Mouse (Mus musculus): ENCODE measurements around the gene Susd4.

Gene Susd4

DNA sequence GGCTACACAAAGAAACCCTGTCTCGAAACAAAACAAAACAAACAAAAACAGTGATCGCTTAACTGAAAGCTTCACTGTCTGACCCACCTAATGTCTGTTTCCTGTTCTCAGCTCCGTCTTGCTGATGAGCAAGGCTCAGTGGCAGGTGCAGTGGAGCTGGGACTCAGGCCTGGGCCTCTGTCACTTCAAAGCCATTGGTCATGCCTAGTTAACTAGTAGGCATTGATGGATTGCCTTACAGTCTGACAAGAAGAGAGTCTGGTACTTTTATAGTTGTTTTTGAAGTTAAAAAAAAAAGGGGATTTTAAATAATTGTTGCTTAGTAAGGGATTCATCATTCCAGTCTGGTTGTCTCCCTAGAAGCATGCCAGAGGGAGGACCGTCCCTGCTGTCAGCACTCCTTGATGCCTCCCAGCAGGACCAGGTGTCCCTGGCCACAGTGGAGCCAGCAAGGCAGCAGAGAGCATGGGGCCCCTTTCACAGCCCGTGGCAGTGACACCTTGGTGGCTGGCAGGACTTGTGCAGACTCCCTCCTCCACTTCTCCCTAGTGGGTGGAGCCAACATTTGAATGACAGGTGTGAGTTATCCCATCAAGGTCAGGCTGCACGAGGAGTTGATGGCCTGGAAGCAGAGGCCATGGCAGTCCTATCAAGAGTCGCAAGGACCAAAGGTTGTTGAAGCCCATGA is 98.2 kb downstream of the Susd4 start:
- DNase-seq (ENCODE audit: low spot score), result no peak

DNA sequence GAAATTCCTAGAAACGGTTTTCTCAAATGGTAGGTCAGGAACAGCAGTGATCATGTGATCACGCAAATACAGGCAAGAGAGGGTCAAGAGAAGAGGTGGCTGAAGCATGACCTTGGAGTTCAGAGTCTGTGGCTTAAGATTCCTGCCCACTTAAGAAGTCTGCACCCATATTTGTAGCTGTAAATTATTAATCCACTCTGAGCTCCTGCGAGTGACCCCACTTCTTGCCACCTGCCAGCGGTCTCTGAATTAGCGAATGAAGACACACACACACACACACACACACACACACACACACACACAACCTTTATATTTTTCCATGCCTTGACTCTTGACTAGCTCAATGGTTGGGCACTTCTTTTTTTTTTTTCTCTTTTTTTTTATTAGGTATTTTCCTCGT is 99.7 kb downstream of the Susd4 start:
- DNase-seq (ENCODE audit: low spot score), result no peak

DNA sequence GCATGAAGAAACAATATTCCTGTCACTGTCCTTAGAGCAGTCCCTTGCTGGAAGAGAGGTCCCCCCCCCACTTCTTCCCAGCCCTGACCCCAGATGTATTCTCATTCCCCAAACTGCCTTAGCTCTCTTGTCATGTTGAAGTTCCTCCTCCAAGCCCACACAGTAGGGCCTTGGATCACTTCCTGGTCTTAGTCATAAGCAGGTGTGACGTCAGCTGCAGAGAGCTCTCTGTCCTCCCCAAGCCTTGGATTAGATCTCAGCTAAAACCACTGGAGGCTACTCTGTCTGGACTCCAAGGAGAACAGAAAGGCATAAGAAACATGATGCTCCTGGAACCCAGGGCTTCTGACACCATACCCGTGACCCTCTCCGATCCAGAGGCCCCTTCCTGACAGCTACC is 104.2 kb downstream of the Susd4 start:
- DNase-seq (ENCODE audit: low spot score), result no peak

DNA sequence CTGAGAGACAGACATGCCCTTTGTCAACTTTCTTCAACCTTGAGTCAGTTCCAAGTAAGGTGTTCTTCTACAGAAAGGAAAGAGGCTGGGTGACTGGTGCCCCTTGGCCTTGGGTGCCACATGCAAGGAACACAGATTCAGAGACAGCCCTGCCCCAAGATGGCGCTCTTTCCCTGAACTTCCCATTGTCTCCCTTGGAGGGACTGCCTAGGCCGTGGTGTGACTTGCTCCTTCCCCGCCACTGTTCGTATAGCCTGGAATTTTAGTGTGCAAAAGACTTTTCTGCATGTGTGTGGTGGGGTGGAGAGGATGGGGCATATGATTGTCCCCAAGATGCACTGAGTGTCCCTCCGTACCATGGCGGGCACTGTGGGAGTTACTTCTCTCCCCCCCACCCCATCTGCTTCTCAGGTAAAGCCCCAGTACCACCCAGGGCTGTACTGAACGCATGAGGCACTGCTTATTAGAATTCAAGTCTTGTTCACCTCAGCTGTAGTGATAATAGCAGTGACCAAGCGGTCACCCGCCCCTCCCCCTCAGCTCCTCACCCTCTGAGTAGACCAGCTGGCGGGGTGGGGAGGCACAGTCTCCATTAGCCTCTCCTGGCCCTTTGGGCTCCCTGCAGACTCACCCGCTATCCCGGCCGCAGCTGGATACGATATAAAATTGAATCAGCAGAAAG is 104.9 kb downstream of the Susd4 start:
- peak; percentile 43 for DNase-seq (ENCODE audit: low spot score)

DNA sequence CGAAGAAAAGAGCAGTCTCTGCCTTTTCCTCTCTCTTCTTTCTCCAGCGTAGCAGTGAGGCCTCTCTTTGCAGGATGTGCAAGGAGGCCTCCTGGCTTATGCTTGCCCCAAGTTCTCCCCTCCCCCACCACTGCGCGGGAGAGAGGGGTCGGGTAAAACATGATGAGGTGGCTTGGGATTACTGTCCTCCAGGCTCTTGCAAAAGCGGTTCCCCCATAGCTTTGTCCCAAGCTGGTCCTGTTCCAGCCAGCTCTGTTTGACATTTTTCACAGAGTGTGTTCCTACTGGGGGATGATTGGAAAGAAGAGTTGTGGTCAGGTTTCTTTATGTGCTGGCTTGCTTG is 105.4 kb downstream of the Susd4 start:
- no peak for DNase-seq (ENCODE audit: low spot score)

DNA sequence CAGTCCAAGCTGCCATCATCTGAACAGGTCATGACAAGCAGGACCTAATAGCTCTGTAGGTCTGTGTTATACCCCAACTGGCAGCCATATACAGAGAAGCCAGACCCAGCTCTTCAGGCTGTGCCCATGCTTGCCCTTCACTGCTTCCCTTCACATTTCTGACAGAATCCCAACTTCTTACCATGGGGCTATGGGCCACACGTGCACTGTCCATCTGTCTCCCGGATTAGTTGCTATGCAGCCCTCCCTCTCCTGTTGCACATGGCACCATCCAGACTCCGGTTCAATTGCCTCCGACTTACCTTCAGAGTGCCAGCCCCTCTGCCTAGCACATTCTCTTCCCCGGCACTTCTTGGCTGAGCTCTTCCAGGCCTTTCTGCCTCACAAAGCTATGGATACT is 114.5 kb downstream of the Susd4 start:
- no peak for DNase-seq (ENCODE audit: low spot score)

DNA sequence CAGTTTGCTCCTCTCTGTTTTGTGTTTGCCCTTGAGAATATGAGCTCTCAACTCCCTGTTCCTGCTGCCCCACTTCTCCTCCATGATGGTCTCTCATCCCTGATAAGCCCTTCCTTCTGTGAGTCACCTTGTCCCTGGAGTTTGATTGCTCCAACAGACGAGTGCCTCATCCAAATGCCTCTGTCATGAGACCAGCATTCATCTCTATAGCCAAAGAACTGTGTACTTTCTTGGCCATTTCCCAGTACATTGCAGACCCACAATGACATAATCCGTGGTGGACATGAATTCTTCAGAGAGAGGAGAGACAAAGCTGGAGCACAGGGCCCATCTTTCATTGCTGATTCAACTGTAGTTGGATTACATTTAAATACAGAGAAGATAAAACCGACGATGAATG is 115.1 kb downstream of the Susd4 start:
- no peak for DNase-seq (ENCODE audit: low spot score)

DNA sequence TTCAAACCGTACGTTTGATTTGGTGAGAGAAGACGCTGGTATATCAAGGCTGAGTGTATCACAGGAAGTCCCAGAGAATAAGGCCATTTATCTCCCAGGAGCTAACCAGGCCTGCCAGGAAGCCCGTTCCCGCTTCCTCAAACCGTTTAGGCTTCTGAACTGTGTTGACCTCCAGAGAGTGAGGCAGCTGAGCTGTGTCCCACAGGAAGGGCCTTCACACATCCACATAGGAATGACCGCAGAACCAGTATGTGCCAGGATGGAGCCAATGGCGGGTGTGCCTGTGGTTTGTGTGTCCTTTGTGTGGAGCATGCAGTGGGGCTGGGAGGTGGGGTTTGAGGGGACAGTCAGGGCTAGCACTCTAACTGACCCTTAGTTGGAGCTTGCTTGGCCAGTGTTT is 117.6 kb downstream of the Susd4 start:
- no peak for DNase-seq (ENCODE audit: low spot score)

DNA sequence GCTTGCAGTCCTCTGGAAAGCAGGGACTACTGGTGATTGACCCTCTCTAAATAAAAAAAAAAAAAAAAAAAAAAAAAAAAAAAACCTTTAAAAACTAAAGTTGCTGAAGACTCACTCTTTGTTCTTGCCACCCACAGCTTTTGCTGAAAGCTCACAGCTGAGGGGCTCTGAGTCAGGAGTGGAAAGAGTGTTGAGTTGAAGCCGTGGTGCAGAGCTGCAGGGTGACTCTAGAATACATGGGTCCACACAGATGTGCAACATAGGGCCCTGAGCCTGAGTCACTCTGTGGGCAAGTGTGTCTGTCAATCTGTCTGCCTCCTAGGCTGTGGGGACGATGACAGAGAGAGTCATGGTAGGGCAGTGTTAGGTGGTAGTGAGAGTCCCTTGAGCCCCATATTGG is 119.0 kb downstream of the Susd4 start:
- DNase-seq (ENCODE audit: low spot score), result no peak

DNA sequence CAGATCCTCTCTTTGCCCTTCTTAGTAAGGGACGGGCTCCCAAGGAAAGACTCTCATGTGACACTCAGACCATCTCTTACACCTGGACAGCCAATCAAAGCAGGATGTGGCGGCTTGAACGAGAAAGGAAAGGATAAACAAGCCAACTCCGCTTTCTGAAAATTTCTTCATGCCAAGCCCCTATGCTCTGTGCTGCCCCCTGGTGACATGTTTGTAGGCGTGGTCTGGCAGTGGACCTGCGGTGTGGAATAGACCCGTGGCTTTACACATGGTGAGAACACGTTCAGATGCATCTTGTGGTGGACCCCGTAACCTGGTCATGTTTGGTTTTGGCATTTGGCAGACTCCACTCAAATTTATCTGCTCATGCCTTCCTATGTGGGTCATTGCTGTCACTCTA is 132.0 kb downstream of the Susd4 start:
- peak; percentile 43 for DNase-seq (ENCODE audit: low spot score)

DNA sequence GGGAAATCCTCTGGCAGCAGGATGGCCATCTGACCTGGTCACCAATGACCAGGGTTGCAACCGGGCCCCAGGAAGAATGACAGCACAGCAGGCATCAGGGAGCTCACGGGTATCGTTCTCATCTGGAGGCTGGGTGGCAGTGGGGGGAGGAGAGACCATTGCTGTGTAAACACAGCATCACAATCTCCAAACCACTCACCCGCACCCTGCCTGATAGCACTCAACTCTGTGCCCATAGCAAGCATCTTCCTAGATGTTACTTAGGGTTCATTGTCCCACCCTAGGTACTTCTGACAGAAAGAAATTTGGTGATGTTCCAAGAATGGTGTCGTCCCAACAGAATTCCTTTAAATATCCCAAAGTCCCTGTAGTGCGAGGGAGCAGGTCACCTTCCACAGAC is 133.4 kb downstream of the Susd4 start:
- no peak for DNase-seq (ENCODE audit: low spot score)

DNA sequence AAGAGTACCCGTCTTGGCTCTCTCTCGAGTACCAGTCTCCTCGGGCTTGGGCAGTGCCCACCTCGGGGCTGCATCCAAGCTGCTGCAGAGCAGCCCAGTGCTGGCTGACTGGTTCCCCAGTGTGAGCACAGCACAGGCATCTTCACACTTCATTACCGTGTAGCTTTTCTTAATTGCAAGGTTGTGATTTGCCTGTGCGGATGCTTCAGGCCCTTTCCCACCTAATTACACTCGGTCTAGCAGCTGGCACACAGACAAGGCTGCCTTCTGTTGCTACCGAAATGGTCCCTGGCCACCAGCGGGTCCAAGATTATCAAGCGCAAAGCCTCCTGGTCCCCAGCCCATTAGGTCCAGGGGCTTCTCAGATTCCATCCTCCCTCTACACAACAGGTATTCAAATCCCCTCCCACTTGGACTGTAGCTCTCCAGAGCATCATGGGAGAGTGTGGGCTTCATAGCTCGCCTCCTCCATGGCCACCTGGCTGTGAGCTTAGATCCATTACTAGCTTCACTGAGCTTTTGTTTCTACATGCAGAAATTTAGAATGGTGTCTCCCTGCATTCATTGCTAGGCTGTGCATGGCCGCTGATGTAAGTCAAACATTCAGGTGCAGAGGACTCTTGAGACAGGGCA is 134.0 kb downstream of the Susd4 start:
- DNase-seq (ENCODE audit: low spot score), result no peak

DNA sequence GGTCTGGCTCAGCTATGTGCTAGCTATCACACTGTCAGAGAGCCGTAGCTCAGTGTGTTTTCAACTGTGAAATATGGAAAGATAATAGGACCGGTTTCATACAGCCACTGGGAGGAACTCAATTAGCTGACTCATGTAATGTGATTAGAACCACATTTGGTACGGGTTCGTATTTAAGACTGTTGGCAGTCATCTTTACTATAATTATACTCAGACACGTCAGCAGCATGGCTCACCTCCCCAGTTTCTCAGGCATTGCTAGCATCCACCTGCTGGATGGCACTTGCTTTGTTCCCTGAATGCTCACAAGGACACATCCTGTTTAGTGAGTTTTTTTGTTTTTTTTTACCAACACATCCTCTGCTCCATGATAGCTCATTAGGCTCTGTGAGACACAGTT is 138.4 kb downstream of the Susd4 start:
- no peak for DNase-seq (ENCODE audit: low spot score)

DNA sequence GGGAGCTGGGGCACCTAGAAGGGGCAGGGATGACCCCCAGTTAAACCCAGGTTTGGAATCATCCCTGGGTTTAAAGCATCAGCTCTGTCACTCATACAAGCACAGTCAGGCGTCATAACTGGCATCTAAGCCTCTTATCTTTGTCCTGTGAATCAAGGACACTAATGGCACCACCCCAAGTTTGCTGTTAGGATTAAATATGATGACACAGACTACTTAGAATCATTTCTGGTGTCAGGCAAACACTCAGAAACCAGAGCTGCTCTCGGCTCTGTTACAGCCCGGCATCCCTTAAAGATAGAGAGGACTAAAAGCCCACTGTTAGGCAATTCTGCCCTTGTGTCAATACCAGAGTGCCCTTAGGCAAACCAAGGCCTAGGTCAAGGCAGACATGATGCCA is 139.2 kb downstream of the Susd4 start:
- DNase-seq (ENCODE audit: low spot score), result no peak

DNA sequence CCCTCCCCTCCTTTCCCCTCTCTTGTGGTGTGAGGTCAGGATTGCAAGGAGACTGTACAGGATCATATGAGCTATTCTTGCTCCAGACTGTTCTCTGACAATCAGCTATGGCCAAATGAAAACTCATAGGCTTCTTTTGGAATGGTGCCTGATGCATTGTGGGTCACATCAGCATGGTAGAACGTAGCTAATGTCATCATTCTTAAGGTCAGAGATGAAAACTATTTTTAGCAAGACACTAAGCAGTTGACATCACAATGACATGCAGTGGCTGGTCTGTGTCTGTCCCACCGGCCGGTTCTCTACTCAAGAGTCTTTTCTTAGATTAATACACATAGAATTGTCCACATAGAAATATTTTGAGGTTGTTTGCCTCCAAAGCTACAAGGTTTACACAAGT is 142.0 kb downstream of the Susd4 start:
- DNase-seq (ENCODE audit: low spot score), result no peak

DNA sequence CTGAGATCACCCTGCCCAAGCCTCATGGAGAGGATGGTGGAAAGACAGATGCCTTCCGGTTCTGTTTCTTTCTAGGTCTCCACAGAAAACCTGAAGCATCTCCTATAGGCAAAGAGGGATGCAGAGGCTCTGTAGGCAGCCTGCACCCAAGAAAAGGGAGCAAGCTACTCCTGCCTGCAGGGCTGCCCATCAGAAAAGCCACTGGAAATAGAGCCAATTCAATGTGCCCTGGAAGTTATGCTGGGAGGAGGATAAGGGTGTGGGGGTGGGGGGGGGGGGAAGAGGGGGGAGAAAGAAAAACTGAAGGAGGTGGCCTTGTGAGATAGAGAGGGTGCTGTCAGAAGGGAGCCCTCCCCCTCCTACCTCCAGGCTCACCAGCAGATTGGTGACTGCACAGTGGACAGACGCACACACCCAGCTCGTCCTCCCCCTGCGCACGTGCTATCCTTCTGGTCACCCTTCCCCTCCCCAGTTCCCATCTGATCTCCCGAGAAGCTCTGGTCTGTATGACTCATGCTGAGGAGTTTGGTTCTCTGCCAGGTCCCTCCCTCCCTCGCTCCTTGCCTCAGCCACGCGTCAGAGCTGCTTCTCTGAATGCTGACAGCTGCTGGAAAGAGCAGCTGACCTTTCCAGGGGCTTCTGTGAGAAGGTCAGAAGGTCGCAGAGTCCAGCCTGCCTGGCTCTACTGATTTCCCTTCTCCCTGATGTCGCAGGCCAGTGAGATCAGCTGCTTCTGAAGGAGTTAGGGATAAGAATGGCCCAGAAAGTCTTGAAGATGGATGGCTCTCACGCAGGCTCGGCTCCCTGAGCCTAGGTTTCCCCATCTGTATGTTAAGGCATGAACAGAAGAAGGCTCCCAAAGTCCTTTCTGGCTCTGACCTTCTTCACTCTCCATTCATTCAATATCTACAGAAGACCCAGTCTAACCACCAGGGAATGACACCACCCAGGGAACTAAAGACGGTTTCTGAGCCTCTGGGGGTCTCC is 144.7 kb downstream of the Susd4 start:
- DNase-seq (ENCODE audit: low spot score), result peak; percentile 83

DNA sequence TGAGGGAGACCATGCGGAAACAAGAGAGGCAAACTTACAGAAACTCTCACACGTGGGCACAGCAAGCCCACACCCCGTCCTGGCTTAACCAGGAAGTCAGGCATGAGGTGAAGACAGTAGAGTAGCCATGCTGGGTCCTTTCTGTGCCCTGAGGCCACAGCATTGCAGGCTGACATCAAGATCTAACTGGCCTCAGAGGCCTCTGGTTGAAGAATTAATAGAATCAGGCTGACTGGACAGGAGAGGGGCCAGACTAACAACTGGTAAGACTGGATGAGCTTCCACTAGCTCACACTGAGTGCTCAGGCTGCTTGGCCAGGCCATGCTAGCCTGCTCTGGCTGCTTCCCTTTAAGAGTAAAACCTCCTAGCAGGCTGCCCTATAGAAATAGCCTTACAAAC is 145.4 kb downstream of the Susd4 start:
- no peak for DNase-seq (ENCODE audit: low spot score)

DNA sequence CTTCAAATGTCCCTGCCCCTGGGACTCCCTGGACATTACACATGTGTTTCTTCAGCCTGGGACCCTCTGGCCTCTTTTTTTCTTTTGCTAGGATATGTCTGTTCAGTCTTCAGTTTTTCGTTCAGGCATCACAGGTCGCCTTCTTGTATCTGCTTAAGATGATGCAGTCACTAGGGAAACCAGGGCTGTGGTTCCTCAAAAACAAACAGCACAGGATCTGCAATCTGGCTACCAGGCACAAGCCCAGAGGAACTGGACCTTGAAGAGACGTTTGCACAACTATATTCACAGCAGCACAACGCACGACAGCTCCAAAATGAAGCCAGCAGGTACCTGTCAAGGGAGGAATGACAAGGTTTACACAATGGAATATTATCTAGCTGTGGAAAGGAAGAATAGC is 145.9 kb downstream of the Susd4 start:
- no peak for DNase-seq (ENCODE audit: low spot score)

DNA sequence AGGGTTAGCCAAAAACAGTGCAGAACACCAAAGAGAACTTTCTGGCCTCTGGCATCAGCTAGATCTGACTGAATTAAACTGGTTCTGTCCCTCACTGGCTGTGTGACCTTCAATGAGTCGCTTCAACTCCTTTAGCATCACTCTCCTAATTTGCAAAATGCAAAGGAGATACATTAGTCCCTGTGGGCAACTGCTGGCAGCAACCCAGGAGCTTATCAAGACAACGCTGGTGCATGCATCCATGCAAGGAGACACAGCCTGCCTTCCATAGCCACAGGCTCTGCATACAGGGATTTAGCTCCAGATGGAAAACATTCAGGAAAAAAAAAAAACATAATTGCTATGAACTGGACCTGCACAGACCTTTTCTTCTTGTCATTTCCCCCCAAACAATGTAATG is 148.9 kb downstream of the Susd4 start:
- DNase-seq (ENCODE audit: low spot score), result no peak

DNA sequence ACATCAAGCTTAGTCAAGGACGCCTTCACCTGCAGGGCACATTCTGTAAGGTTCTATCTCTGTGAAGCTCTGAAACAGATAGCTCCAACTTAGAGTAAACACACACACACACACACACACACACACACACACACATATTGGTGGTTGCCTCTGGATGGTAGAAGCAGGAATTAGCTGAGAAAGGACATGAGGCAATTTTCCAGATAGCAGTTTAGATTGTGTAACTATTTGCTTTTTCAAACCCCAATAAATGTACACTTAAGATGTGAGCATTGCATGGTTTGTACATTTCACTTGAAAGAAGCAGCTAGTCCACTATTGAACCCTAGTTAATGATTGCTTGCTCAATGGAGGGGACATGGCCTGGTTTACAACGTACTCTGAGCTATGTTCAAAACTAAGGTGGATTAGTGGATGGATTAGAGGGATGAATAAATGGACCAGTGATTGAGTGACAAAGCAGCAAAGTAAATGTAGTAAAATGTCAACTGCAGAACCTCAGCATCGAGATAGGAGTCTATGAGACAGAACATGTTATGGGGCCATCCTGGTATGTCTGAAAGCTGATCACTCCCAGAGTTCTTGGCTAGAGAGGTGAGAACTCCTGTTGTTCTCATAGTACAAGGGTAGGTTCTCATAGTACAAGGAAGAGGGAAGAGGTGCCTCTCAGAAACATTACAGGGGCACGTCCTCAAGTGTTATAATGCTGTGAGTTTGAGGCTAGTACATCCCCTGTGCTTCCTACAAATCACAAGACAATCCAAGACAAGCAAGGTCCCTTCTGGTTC is 150.7 kb downstream of the Susd4 start:
- no peak for DNase-seq (ENCODE audit: low spot score)

DNA sequence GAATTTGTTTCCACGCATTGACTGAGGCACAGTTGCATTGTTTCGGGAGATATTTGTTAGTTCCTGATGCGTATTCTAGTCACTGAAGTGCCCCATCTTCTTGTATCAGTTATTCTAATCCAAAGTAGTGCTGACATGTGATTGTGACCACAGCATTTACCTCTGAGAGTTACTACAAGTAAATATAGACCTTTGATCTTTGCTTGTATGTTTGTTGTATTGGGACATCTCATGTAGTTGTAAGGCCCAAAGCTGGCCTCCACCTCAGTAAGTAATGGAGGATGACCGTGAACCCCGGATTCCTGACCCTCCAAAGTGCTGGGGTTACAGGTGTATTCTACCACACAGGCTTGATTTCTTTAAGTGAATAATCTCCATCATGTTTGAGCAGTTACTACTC is 152.5 kb downstream of the Susd4 start:
- DNase-seq (ENCODE audit: low spot score), result no peak

Data from ovary, postnatal 36 days (tissue).